Mouse (Mus musculus): Measurements from ENCODE around the gene Gss. TPM values are rescaled to one million over a fixed set of nuclear protein-coding genes. Genes with fewer than 3 reads are reported as not detected.

The Gss gene
- polyA plus RNA-seq, 1 experiment from 2014 or later = 15.0 TPM

DNA sequence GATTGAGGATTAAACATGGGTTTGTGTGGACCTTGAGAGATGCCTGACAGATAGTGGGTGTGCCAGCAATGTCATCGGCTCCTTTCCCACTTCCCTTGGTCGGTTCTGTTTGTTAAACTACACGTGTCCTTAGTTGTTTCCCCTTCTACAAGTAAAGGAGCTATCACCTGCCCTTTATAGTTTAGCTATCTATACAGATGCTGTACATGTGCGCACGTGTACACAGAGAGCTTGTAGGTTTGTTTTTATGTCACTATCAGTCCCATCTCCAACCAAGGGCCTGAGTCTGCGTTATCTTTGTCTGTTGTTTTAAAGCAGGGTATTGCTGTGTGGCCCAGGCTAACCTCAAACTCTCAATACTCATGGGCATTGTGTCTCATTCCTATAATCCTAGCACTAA lies 31.4 kb upstream of the Gss start:
- Histone ChIP-seq H3K9me3 (ENCODE audit: control insufficient read depth, low read length) (no peaks in the 10 kb centered on the region), H3K4me2 (ENCODE audit: low read length) (no peak overlapping the region), H3K4me1 (replicated peaks; ENCODE audit: control insufficient read depth, insufficient read depth, low read length) (peaks cover 3% of the 10 kb centered on the region), H3K27ac (ENCODE audit: low read length) (no peak overlapping the region), H3K9ac (replicated peaks; ENCODE audit: low read depth, low read length) (no peak overlapping the region), H3K36me3 (ENCODE audit: control insufficient read depth, insufficient read depth) (no peaks in the 10 kb centered on the region), H3K27me3 (replicated peaks; ENCODE audit: control insufficient read depth, insufficient read depth, low read length) (peaks cover 13% of the 10 kb centered on the region), H3K4me3 (replicated peaks; ENCODE audit: low read length) (no peak overlapping the region)
- no peak for ATAC-seq
- 88% methylated on average over 6 of the region's 6 CpGs for WGBS

DNA sequence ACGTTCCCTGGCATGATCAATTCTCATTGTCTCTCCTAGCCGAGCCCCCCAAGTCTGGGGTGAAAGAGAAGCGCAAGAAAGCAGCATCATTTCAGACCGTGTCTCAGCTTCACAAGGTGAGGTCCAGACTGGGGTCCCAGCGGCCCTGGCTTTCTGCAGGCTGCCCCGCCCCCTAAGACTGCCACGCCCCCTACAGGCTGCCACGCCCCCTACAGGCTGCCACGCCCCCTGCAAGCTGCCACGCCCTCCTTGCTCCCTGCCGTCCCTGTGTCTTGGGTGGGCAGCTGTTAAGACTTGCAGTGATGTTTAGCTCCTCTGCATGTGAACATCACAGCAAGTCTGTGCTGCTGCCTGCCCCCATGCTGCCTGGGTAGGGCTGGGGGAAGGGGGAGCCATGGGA lies 30.0 kb upstream of the Gss start:
- no peaks in the 10 kb centered on the region for H3K36me3 ChIP-seq (ENCODE audit: control insufficient read depth, insufficient read depth)
- no peaks in the 10 kb centered on the region for H3K9me3 ChIP-seq (ENCODE audit: control insufficient read depth, low read length)
- no peak overlapping the region for H3K4me2 ChIP-seq (ENCODE audit: low read length)
- H3K4me1 ChIP-seq (replicated peaks; ENCODE audit: control insufficient read depth, insufficient read depth, low read length) = no peaks in the 10 kb centered on the region
- no peak for ATAC-seq
- peaks cover under 1% of the 10 kb centered on the region; the same call in 1 of the 2 replicates for H3K27me3 ChIP-seq (replicated peaks; ENCODE audit: control insufficient read depth, insufficient read depth, low read length)
- no peak overlapping the region for H3K4me3 ChIP-seq (replicated peaks; ENCODE audit: low read length)
- 27% methylated on average over 11 of the region's 11 CpGs for WGBS
- H3K9ac ChIP-seq (replicated peaks; ENCODE audit: low read depth, low read length) = no peak overlapping the region
- H3K27ac ChIP-seq (ENCODE audit: low read length) = no peak overlapping the region

DNA sequence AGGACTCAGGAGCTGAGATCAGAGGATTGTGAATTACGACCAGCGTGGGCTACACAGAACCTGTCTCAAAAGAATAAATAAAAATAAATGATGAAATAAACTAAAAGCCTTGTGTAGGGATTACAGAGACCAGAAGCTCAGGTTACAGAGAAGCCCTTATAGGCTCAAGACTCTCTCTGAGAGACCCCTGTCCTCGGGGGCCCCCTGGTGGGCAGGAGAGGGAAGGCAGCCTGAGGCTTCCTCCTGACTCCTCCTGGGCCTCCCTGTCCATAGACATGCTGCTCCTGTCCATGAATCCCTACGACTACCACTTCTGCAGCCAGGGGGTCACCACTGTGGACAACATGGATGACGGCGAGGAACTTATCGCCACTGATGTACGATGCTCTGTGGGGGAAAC lies 27.2 kb upstream of the Gss start:
- WGBS = 27% methylated on average over 8 of the region's 8 CpGs
- H3K27ac ChIP-seq (ENCODE audit: low read length) = no peak overlapping the region
- no peaks in the 10 kb centered on the region for H3K4me1 ChIP-seq (replicated peaks; ENCODE audit: control insufficient read depth, insufficient read depth, low read length)
- H3K36me3 ChIP-seq (ENCODE audit: control insufficient read depth, insufficient read depth) = no peaks in the 10 kb centered on the region
- H3K9me3 ChIP-seq (ENCODE audit: control insufficient read depth, low read length) = no peaks in the 10 kb centered on the region
- no peak overlapping the region for H3K4me2 ChIP-seq (ENCODE audit: low read length)
- H3K4me3 ChIP-seq (replicated peaks; ENCODE audit: low read length) = no peak overlapping the region
- no peaks in the 10 kb centered on the region for H3K27me3 ChIP-seq (replicated peaks; ENCODE audit: control insufficient read depth, insufficient read depth, low read length)
- ATAC-seq = peak; percentile 69; the same call in 1 of the 2 replicates
- no peak overlapping the region for H3K9ac ChIP-seq (replicated peaks; ENCODE audit: low read depth, low read length)

DNA sequence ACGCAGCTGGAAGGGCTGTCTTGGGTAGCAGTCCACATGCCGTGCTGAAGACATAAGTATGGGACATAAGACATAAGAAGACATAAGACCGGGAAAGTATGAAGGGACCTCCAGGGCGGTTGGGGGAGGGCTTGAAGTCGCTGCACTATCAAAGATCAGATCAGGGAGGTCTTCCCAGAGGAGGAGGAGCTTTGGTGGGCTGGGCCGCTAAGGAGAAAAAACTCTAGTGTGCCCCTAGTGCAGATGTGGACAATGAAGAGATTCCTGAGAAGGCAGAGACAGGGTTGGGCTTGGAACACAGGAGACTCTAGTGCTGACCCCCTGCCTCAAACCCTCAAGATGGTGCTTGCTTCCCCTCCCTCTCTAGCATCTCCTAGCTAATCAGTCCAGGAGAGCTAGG lies 24.4 kb upstream of the Gss start:
- Histone ChIP-seq H3K9ac (replicated peaks; ENCODE audit: low read depth, low read length) (no peak overlapping the region), H3K36me3 (ENCODE audit: control insufficient read depth, insufficient read depth) (no peaks in the 10 kb centered on the region), H3K4me2 (ENCODE audit: low read length) (no peak overlapping the region), H3K9me3 (ENCODE audit: control insufficient read depth, low read length) (no peaks in the 10 kb centered on the region), H3K27me3 (replicated peaks; ENCODE audit: control insufficient read depth, insufficient read depth, low read length) (no peaks in the 10 kb centered on the region), H3K27ac (ENCODE audit: low read length) (no peak overlapping the region), H3K4me3 (replicated peaks; ENCODE audit: low read length) (no peak overlapping the region), H3K4me1 (replicated peaks; ENCODE audit: control insufficient read depth, insufficient read depth, low read length) (0 out of 2 replicates have a peak, but pooled peaks cover 4% of the 10 kb centered on the region)
- 53% methylated on average over 6 of the region's 6 CpGs for WGBS
- ATAC-seq = no peak

DNA sequence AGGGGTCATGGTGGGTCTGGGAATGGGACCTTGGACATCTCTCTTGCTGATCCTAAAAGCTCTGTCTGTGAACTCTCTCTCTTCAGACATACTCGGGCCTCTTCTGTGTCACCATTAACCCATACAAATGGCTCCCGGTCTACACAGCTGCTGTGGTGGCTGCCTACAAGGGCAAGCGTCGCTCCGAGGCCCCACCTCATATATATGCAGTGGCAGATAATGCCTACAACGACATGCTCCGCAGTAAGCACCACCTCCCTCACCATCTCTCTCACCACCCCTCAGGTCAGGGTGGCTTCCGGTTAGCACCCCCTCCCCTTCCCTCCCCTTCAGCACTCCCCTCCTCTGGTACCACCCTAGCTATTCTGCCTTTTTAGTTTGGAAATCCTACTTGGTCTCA lies 21.3 kb upstream of the Gss start:
- no peak overlapping the region for H3K4me2 ChIP-seq (ENCODE audit: low read length)
- ATAC-seq = no peak

DNA sequence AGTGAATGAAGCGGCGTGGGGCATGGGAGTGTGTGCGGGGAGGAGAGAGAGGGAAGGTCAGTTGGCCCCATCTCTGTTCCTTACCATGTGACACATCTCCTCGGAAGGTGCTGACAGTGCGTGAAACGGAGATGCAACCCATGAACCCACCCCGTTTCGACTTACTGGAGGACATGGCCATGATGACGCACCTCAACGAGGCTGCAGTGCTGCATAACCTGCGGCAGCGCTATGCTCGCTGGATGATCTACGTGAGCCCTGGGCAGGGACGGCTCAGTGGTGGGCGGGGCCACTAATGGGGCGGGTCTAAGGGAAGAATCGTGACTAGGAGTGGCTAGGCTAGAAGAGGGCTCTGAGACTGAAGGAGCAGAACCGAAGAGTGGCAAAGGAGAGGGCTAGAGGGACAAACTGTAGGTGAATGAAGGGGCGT lies 20.7 kb upstream of the Gss start:
- Histone ChIP-seq H3K9me3 (ENCODE audit: control insufficient read depth, low read length) (no peaks in the 10 kb centered on the region), H3K9ac (replicated peaks; ENCODE audit: low read depth, low read length) (0 out of 2 replicates have a peak overlapping the region, but pooled peaks have one; percentile 22), H3K27me3 (replicated peaks; ENCODE audit: control insufficient read depth, insufficient read depth, low read length) (no peaks in the 10 kb centered on the region)

More for the DNA sequence above, 21.3 kb upstream of the Gss start:
- H3K27me3 ChIP-seq (replicated peaks; ENCODE audit: control insufficient read depth, insufficient read depth, low read length) = no peaks in the 10 kb centered on the region
- H3K4me3 ChIP-seq (replicated peaks; ENCODE audit: low read length) = no peak overlapping the region
- H3K36me3 ChIP-seq (ENCODE audit: control insufficient read depth, insufficient read depth) = no peaks in the 10 kb centered on the region
- H3K4me1 ChIP-seq (replicated peaks; ENCODE audit: control insufficient read depth, insufficient read depth, low read length) = 0 out of 2 replicates have a peak, but pooled peaks cover 4% of the 10 kb centered on the region
- 75% methylated on average over 8 of the region's 8 CpGs for WGBS
- no peak overlapping the region for H3K27ac ChIP-seq (ENCODE audit: low read length)
- H3K9ac ChIP-seq (replicated peaks; ENCODE audit: low read depth, low read length) = no peak overlapping the region
- no peaks in the 10 kb centered on the region for H3K9me3 ChIP-seq (ENCODE audit: control insufficient read depth, low read length)

DNA sequence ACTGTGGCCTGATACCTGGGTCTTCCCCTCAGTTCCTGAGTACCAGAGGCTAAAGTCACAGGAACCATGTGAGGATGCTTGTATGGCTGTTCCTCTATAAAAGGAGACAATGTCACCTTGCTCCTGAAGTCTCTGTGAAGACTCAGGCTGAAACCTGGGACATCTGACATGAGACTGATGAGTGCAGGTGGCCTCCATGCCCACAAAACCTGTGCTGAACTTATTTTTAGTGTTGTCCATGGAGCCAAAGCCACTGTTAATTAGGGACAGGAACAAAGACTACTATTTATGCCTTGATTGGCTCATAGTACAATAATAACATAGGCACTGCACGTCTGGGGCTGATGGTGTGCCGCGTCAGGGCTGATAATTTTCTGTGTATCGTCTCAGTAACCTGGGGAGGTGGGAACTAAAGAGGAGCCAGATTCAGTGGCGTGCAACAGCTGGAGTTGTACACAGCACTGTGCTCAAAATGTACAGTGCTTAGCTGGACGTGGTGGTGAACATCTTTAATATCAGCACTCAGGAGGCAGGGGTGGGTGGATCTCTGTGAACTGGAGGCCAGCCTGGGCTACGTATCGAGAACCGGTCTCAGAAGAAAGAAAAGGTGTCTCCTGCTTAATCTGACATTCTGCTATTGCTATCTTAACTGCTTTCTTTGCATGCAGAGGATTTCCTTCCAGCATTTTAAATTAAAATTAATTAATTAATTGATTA lies 19.4 kb upstream of the Gss start:
- Histone ChIP-seq H3K27me3 (replicated peaks; ENCODE audit: control insufficient read depth, insufficient read depth, low read length) (no peaks in the 10 kb centered on the region), H3K9ac (replicated peaks; ENCODE audit: low read depth, low read length) (no peak overlapping the region), H3K9me3 (ENCODE audit: control insufficient read depth, low read length) (no peaks in the 10 kb centered on the region), H3K4me2 (ENCODE audit: low read length) (no peak overlapping the region), H3K27ac (ENCODE audit: low read length) (no peak overlapping the region), H3K4me1 (replicated peaks; ENCODE audit: control insufficient read depth, insufficient read depth, low read length) (0 out of 2 replicates have a peak, but pooled peaks cover 4% of the 10 kb centered on the region), H3K36me3 (ENCODE audit: control insufficient read depth, insufficient read depth) (no peaks in the 10 kb centered on the region), H3K4me3 (replicated peaks; ENCODE audit: low read length) (no peak overlapping the region)
- no peak for ATAC-seq
- WGBS = 81% methylated on average over 9 of the region's 9 CpGs

More for the DNA sequence above, 20.7 kb upstream of the Gss start:
- H3K4me1 ChIP-seq (replicated peaks; ENCODE audit: control insufficient read depth, insufficient read depth, low read length) = 0 out of 2 replicates have a peak, but pooled peaks cover 4% of the 10 kb centered on the region
- H3K4me2 ChIP-seq (ENCODE audit: low read length) = peak overlapping the region; percentile 51
- peak overlapping the region; percentile 31 for H3K4me3 ChIP-seq (replicated peaks; ENCODE audit: low read length)
- ATAC-seq = peak; percentile 59; the same call in 1 of the 2 replicates
- WGBS = 6% methylated on average over 20 of the region's 20 CpGs
- no peaks in the 10 kb centered on the region for H3K36me3 ChIP-seq (ENCODE audit: control insufficient read depth, insufficient read depth)
- no peak overlapping the region for H3K27ac ChIP-seq (ENCODE audit: low read length)

DNA sequence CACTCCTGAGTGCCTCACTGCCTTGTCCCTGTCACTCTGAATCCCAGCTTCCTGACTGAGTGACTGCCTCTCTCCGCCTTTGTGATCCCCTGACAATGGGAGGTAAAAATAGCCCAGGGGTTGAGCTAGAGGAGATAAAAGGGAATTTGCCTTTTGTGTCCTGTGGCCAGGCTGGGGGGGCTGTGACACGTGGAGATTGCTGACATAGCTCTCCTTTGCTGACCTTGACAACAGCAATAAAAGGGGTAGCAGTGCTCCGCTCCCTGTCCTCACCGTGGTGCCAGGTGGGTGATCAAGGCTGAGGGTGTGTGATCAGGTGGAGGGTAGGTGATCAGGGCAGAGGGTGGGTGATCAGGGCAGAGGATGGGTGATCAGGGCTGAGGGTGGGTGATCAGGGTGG lies 18.4 kb upstream of the Gss start, which contains the start of gene Myh7b:
Gene Myh7b (plus strand): TSS at position 235 of the 400 bp plus-strand sequence.
- no peaks in the 10 kb centered on the region for H3K9me3 ChIP-seq (ENCODE audit: control insufficient read depth, low read length)
- WGBS = 41% methylated on average over 4 of the region's 4 CpGs
- H3K27me3 ChIP-seq (replicated peaks; ENCODE audit: control insufficient read depth, insufficient read depth, low read length) = no peaks in the 10 kb centered on the region
- no peaks in the 10 kb centered on the region for H3K36me3 ChIP-seq (ENCODE audit: control insufficient read depth, insufficient read depth)
- no peak for ATAC-seq
- H3K9ac ChIP-seq (replicated peaks; ENCODE audit: low read depth, low read length) = no peak within 1 kb of the TSS
- H3K4me3 ChIP-seq (replicated peaks; ENCODE audit: low read length) = no peak within 1 kb of the TSS
- H3K4me1 ChIP-seq (replicated peaks; ENCODE audit: control insufficient read depth, insufficient read depth, low read length) = 0 out of 2 replicates have a peak, but pooled peaks cover 4% of the 10 kb centered on the region
- H3K27ac ChIP-seq (ENCODE audit: low read length) = no peak within 1 kb of the TSS
- H3K4me2 ChIP-seq (ENCODE audit: low read length) = no peak within 1 kb of the TSS

DNA sequence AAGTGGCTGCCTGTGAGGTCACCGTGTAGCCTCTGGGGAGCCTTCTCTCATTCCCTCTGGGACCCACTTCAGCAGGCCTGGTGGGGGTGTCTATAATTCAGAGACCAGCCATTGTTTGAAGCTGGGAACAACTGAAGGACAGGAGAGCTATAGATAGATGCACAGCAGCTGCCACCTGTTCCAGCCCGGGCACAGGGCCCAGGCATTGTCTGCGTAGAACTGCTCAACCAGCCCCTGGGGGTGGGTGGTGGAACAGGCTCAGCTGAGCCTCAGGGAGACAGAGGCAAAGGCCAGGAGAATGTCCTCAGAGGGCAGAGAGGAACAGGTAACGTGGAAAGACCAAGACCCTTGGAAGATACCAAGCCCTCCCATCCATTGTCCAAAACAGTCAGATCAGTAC lies 13.8 kb upstream of the Gss start:
- no peaks in the 10 kb centered on the region for H3K4me1 ChIP-seq (replicated peaks; ENCODE audit: control insufficient read depth, insufficient read depth, low read length)
- H3K4me3 ChIP-seq (replicated peaks; ENCODE audit: low read length) = no peak overlapping the region
- no peak overlapping the region for H3K9ac ChIP-seq (replicated peaks; ENCODE audit: low read depth, low read length)
- ATAC-seq = no peak
- no peaks in the 10 kb centered on the region for H3K36me3 ChIP-seq (ENCODE audit: control insufficient read depth, insufficient read depth)
- no peak overlapping the region for H3K27ac ChIP-seq (ENCODE audit: low read length)
- 74% methylated on average over 4 of the region's 4 CpGs for WGBS
- H3K4me2 ChIP-seq (ENCODE audit: low read length) = no peak overlapping the region
- no peaks in the 10 kb centered on the region for H3K27me3 ChIP-seq (replicated peaks; ENCODE audit: control insufficient read depth, insufficient read depth, low read length)
- H3K9me3 ChIP-seq (ENCODE audit: control insufficient read depth, low read length) = no peaks in the 10 kb centered on the region

Data from forebrain, embryonic 16.5 days (tissue).